Mouse (Mus musculus): ENCODE results near the gene Gm9821. TPM values are rescaled to one million over a fixed set of nuclear protein-coding genes. Genes with fewer than 3 reads are reported as not detected.

Gene Gm9821
- polyA plus RNA-seq, 1 experiment from 2014 or later, result 1.0 TPM

DNA sequence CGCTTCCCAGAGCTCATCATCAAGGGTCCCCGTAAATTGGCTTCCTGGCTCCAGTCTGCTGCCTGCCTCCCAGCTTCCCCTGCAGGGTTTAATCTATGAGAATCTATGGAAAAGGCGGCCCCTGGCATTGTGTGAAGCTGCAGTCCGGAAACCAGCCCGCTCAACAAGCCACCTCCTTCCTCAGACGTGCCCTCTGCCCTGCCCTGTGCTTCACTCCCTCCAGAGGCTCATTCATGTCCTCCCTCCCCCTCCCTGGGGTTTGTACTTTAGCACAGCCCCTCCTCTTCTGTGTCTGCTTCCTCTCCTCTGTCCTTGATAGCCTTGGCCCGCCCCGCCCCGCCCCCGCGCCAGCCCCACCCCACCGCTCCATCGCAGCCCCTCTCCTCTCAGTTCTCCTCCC is 38.9 kb downstream of the Gm9821 start:
- Histone ChIP-seq H3K27me3 (ENCODE audit: control insufficient read depth, insufficient read depth, low read depth, low read length) (no peaks in the 10 kb centered on the region; the same call in 1 of the 2 replicates), H3K4me1 (ENCODE audit: control insufficient read depth, low read depth, low read length) (peaks cover 11% of the 10 kb centered on the region), H3K36me3 (ENCODE audit: control insufficient read depth, insufficient read depth) (no peaks in the 10 kb centered on the region), H3K4me2 (ENCODE audit: low read depth, low read length) (peak overlapping the region; percentile 59), H3K27ac (ENCODE audit: low read length) (peak overlapping the region; percentile 61), H3K9me3 (replicated peaks; ENCODE audit: control insufficient read depth, low read length) (no peaks in the 10 kb centered on the region; the same call in 1 of the 2 replicates), H3K4me3 (ENCODE audit: low read depth, low read length) (peak overlapping the region; percentile 28), H3K9ac (ENCODE audit: low read depth, low read length) (peak overlapping the region; percentile 18; the same call in 1 of the 2 replicates)
- WGBS (ENCODE audit: insufficient replicate concordance), result 1% methylated on average over 11 of the region's 13 CpGs
- ATAC-seq (ENCODE audit: low read depth), result peak; percentile 89

DNA sequence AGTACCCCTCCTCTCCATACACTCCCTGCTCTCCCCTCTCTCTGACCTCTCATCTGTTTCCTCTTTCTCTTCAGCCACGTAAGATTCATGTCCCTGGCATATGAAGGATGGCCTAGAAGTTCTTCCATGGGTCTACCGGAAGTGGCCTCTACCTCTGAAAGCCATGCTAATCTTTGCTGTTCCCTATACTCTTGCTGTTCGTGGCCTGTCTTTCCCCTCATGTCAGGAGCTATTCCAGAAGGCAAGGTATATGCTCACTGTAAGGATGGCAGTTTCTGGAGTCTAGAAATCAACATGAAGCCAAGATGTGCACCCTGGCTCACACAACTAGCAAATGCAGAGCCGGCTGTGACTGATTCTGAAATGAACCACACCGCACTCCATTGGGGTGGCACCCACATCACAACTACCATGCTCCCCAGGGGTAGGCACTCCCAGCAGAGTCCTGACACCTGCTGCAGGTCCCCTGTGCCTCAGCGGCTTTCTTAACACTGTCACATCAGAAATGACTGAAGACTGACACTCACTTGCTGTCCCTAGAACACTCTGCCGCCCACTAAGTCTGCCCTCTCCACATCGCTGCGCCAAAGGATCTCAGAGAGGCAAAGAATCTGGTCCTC is 39.5 kb downstream of the Gm9821 start:
- ATAC-seq (ENCODE audit: low read depth), result no peak
- Histone ChIP-seq H3K27me3 (ENCODE audit: control insufficient read depth, insufficient read depth, low read depth, low read length) (no peaks in the 10 kb centered on the region), H3K4me1 (ENCODE audit: control insufficient read depth, low read depth, low read length) (peaks cover 11% of the 10 kb centered on the region), H3K4me2 (ENCODE audit: low read depth, low read length) (peak overlapping the region; percentile 59), H3K9me3 (replicated peaks; ENCODE audit: control insufficient read depth, low read length) (no peaks in the 10 kb centered on the region; the same call in 1 of the 2 replicates), H3K36me3 (ENCODE audit: control insufficient read depth, insufficient read depth) (no peaks in the 10 kb centered on the region), H3K4me3 (ENCODE audit: low read depth, low read length) (peak overlapping the region; percentile 28; the same call in 1 of the 2 replicates), H3K9ac (ENCODE audit: low read depth, low read length) (no peak overlapping the region), H3K27ac (ENCODE audit: low read length) (peak overlapping the region; percentile 15; the same call in 1 of the 2 replicates)
- 35% methylated on average over 9 of the region's 9 CpGs for WGBS (ENCODE audit: insufficient replicate concordance)

DNA sequence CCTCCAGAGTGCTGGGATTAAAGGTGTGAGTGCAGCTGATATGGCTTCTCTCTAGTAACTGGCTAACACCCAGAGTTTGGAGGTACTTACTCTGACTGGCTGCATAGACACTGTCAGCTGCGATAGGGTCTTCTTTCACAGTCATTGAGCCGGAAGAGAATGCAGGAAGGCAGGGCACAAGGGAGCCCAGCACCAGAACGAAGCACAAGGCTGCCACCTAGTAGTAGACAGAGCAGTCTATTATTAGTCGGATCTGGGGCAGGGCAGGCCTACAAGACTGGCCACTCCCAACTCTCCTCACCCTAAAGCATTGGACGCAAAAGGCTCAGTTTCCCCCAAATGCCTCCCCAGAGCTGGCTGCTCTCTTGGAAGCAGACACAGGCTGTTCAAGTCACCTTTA is 40.6 kb downstream of the Gm9821 start:
- WGBS (ENCODE audit: insufficient replicate concordance), result 5% methylated on average over 5 of the region's 5 CpGs
- no peak overlapping the region for H3K4me2 ChIP-seq (ENCODE audit: low read depth, low read length)
- H3K4me3 ChIP-seq (ENCODE audit: low read depth, low read length), result no peak overlapping the region
- H3K36me3 ChIP-seq (ENCODE audit: control insufficient read depth, insufficient read depth), result no peaks in the 10 kb centered on the region
- H3K9ac ChIP-seq (ENCODE audit: low read depth, low read length), result no peak overlapping the region
- H3K27ac ChIP-seq (ENCODE audit: low read length), result no peak overlapping the region
- no peaks in the 10 kb centered on the region; the same call in 1 of the 2 replicates for H3K9me3 ChIP-seq (replicated peaks; ENCODE audit: control insufficient read depth, low read length)
- H3K27me3 ChIP-seq (ENCODE audit: control insufficient read depth, insufficient read depth, low read depth, low read length), result no peaks in the 10 kb centered on the region
- peaks cover 11% of the 10 kb centered on the region for H3K4me1 ChIP-seq (ENCODE audit: control insufficient read depth, low read depth, low read length)
- ATAC-seq (ENCODE audit: low read depth), result peak; percentile 15; the same call in 1 of the 2 replicates

DNA sequence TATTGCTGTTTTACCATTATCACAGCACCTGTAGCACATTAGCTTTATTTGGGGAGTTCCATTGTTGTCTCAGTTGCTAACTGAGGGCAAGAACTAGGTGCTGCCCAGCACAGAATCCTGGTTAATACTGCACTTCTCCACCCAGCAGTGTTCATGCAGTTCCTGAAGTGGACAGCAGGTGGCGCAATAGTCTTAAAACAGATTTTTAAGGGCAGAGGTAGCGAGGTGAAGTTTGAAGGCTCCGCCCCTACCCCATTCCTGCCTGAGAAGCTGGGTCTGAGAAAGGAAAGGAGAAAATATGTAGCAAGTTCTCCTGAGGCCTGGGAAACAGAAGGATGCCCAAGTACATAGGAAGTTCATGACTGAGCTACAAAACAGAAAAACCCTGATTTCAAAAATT is 42.0 kb downstream of the Gm9821 start:
- no peak for ATAC-seq (ENCODE audit: low read depth)
- Histone ChIP-seq H3K9me3 (replicated peaks; ENCODE audit: control insufficient read depth, low read length) (no peaks in the 10 kb centered on the region; the same call in 1 of the 2 replicates), H3K4me1 (ENCODE audit: control insufficient read depth, low read depth, low read length) (peaks cover 11% of the 10 kb centered on the region), H3K9ac (ENCODE audit: low read depth, low read length) (no peak overlapping the region), H3K27me3 (ENCODE audit: control insufficient read depth, insufficient read depth, low read depth, low read length) (no peaks in the 10 kb centered on the region), H3K36me3 (ENCODE audit: control insufficient read depth, insufficient read depth) (no peaks in the 10 kb centered on the region), H3K27ac (ENCODE audit: low read length) (no peak overlapping the region), H3K4me2 (ENCODE audit: low read depth, low read length) (no peak overlapping the region), H3K4me3 (ENCODE audit: low read depth, low read length) (no peak overlapping the region)
- 3% methylated on average over 3 of the region's 3 CpGs for WGBS (ENCODE audit: insufficient replicate concordance)

DNA sequence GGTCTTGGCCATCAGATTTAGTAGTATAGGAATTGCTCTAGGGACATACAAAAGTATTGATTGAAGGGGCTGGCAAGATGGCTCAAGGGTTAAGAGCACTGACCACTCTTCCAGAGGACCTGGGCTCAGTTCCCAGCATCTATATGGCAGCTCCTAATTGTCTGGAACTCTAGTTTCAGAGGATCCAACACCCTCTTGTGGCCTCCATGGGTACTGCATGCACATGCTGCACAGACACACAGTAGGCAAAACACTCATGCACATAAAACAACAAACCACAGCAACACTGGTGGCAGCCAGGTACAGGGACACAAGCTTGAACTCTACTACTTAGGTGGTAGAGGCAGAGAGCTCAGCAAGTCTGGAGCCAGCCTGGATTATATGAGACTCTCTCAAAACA is 44.2 kb downstream of the Gm9821 start:
- Histone ChIP-seq H3K9ac (ENCODE audit: low read depth, low read length) (no peak overlapping the region), H3K4me1 (ENCODE audit: control insufficient read depth, low read depth, low read length) (peaks cover 3% of the 10 kb centered on the region), H3K4me3 (ENCODE audit: low read depth, low read length) (no peak overlapping the region), H3K27ac (ENCODE audit: low read length) (no peak overlapping the region), H3K4me2 (ENCODE audit: low read depth, low read length) (no peak overlapping the region), H3K27me3 (ENCODE audit: control insufficient read depth, insufficient read depth, low read depth, low read length) (no peaks in the 10 kb centered on the region), H3K9me3 (replicated peaks; ENCODE audit: control insufficient read depth, low read length) (no peaks in the 10 kb centered on the region; the same call in 1 of the 2 replicates), H3K36me3 (ENCODE audit: control insufficient read depth, insufficient read depth) (no peaks in the 10 kb centered on the region)
- no peak for ATAC-seq (ENCODE audit: low read depth)

DNA sequence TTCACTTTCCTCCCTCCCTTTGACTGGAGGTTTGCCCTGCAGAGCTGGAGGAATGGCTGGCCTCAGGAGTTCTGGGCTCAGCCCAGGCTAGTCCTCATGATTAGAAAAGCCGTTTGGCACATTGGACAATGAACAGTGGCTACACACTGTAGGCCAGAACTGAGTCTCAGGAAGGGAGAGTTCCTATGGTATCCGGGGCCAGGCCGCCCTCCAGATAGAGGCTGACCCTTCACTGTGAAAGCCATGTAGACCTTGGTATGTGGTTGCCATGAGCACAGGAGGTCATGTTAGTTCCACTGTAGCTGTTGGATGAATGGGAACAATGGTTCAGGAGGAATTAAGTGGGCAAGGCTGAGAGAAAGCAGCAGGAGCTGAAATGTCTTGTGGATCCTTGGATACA is 47.9 kb downstream of the Gm9821 start:
- no peak for ATAC-seq (ENCODE audit: low read depth)
- no peak overlapping the region for H3K4me2 ChIP-seq (ENCODE audit: low read depth, low read length)
- H3K4me1 ChIP-seq (ENCODE audit: control insufficient read depth, low read depth, low read length), result no peaks in the 10 kb centered on the region
- H3K27me3 ChIP-seq (ENCODE audit: control insufficient read depth, insufficient read depth, low read depth, low read length), result no peaks in the 10 kb centered on the region
- H3K36me3 ChIP-seq (ENCODE audit: control insufficient read depth, insufficient read depth), result no peaks in the 10 kb centered on the region
- H3K9me3 ChIP-seq (replicated peaks; ENCODE audit: control insufficient read depth, low read length), result no peaks in the 10 kb centered on the region; the same call in 1 of the 2 replicates
- H3K4me3 ChIP-seq (ENCODE audit: low read depth, low read length), result no peak overlapping the region
- WGBS (ENCODE audit: insufficient replicate concordance), result 48% methylated on average over 3 of the region's 3 CpGs
- no peak overlapping the region for H3K27ac ChIP-seq (ENCODE audit: low read length)
- H3K9ac ChIP-seq (ENCODE audit: low read depth, low read length), result no peak overlapping the region

DNA sequence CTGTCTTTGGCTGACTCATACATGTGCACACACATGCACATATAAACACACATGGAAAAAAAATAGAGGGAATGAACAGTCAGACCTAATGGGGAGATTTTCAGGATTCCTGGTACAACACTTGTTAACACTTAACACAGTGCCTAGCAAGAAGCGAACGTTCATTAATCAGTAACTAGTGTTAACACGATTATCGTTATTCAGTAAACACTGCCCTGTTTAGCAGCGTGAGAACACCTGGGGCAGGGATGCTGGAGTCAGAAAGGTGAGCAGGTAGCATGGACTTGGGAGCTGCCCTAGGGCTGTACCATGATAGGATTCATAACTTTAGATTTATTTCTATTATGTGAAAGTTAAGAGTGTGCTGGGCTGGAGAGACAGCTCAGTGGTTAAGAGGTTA is 50.5 kb downstream of the Gm9821 start:
- ATAC-seq (ENCODE audit: low read depth), result peak; percentile 58; the same call in 1 of the 2 replicates
- WGBS (ENCODE audit: insufficient replicate concordance), result 73% methylated on average over 5 of the region's 5 CpGs
- Histone ChIP-seq H3K9ac (ENCODE audit: low read depth, low read length) (no peak overlapping the region), H3K4me1 (ENCODE audit: control insufficient read depth, low read depth, low read length) (no peaks in the 10 kb centered on the region), H3K27me3 (ENCODE audit: control insufficient read depth, insufficient read depth, low read depth, low read length) (no peaks in the 10 kb centered on the region), H3K36me3 (ENCODE audit: control insufficient read depth, insufficient read depth) (no peaks in the 10 kb centered on the region), H3K4me2 (ENCODE audit: low read depth, low read length) (no peak overlapping the region), H3K27ac (ENCODE audit: low read length) (no peak overlapping the region), H3K9me3 (replicated peaks; ENCODE audit: control insufficient read depth, low read length) (no peaks in the 10 kb centered on the region), H3K4me3 (ENCODE audit: low read depth, low read length) (no peak overlapping the region)

Small RNA genes within 50 kb of the gene (microRNA-seq; reads per million reads assigned to microRNA genes)
- not detected for gene Mir6999

Other genes starting within 250 kb of the Gm9821 start
- 14.6 and 16.3 TPM in 2 replicates for gene Atg13, start 235.1 kb upstream of the Gm9821 start, polyA plus RNA-seq (2015; fragmentation: Nextera tagmentation; extraction: Ambion mirVana)
- 7.9 and 9.1 TPM in 2 replicates for gene Harbi1, start 234.9 kb upstream of the Gm9821 start, polyA plus RNA-seq (2015; fragmentation: Nextera tagmentation; extraction: Ambion mirVana)
- gene Ambra1, start 215.6 kb upstream of the Gm9821 start, polyA plus RNA-seq (2015; fragmentation: Nextera tagmentation; extraction: Ambion mirVana), result 5.5 and 6.1 TPM in 2 replicates
- 0.06 TPM in 1 of 2 replicates, not detected in the other for gene Chrm4, start 18.5 kb upstream of the Gm9821 start, polyA plus RNA-seq (2015; fragmentation: Nextera tagmentation; extraction: Ambion mirVana)
- gene Mdk, start 13.4 kb upstream of the Gm9821 start, polyA plus RNA-seq (2015; fragmentation: Nextera tagmentation; extraction: Ambion mirVana), result 12.6 and 15.2 TPM in 2 replicates
- 20.2 and 24.1 TPM in 2 replicates for gene Dgkz, start 30.2 kb downstream of the Gm9821 start, polyA plus RNA-seq (2015; fragmentation: Nextera tagmentation; extraction: Ambion mirVana)
- 0.72 and 1.3 TPM in 2 replicates for gene Creb3l1, start 78.8 kb downstream of the Gm9821 start, polyA plus RNA-seq (2015; fragmentation: Nextera tagmentation; extraction: Ambion mirVana)
- gene Phf21a, start 147.4 kb downstream of the Gm9821 start, polyA plus RNA-seq (2015; fragmentation: Nextera tagmentation; extraction: Ambion mirVana), result 2.8 and 3.8 TPM in 2 replicates